Mouse (Mus musculus) hindbrain, embryonic 10.5 days (tissue): Measurements from ENCODE around the gene Tmem123. TPM values are rescaled to one million over a fixed set of nuclear protein-coding genes. Genes with fewer than 3 reads are reported as not detected.

Source experiments
- DNase-seq: peaks from one replicate; pipeline ENCODE4 v3.0.0-alpha.2; 2017; ENCODE audit warnings: low spot score
- H3K27ac ChIP-seq: fragments of 300-500 bp; sonication (generic); 2 replicates; pipeline ENCODE4 v1.5.1; 2016; ENCODE audit warnings: mild to moderate bottlenecking, moderate library complexity
- H3K27me3 ChIP-seq: fragments of 300-500 bp; sonication (generic); 2 replicates; pipeline ENCODE4 v1.6.1; 2016; ENCODE audit warnings: mild to moderate bottlenecking; ENCODE audit not compliant: poor library complexity, insufficient read depth, severe bottlenecking
- H3K36me3 ChIP-seq: fragments of 300-500 bp; sonication (generic); 2 replicates; pipeline ENCODE4 v1.6.1; 2016; ENCODE audit warnings: mild to moderate bottlenecking, moderate library complexity
- H3K4me1 ChIP-seq: fragments of 300-500 bp; sonication (generic); replicated peaks from 2 replicates; pipeline ENCODE4 v1.6.1; 2016; ENCODE audit warnings: mild to moderate bottlenecking
- H3K4me3 ChIP-seq: fragments of 300-500 bp; sonication (generic); 2 replicates; pipeline ENCODE4 v1.5.1; 2016; ENCODE audit warnings: mild to moderate bottlenecking, moderate library complexity
- H3K9me3 ChIP-seq: fragments of 300-500 bp; sonication (generic); 2 replicates; pipeline ENCODE4 v1.6.1; 2016; ENCODE audit warnings: mild to moderate bottlenecking, moderate library complexity
- WGBS: fragments of 180-500 bp; shearing (Covaris S2); methylation state at CpG from one replicate; pipeline ENCODE4 v1.1.7; 2016; 5-methylcytosine and 5-hydroxymethylcytosine counted together
- polyA plus RNA-seq: library from polyadenylated mRNA; unstranded; fragments of >200 nt; fragmentation: Nextera tagmentation; extraction: Ambion mirVana; gene quantifications from 2 replicates; pipeline ENCODE4 v1.2.1, GENCODE M21; 2016

The Tmem123 gene
- polyA plus RNA-seq, 1 experiment from 2014 or later, result 110 TPM

GRCm38 (mm10) chr9:7777652-7778051 lies 13.8 kb downstream of the Tmem123 start:
- WGBS, result 85% methylated on average over 1 of the region's 1 CpGs
- Histone ChIP-seq H3K27ac (no peak overlapping the region), H3K27me3 (no peaks in the 10 kb centered on the region), H3K4me1 (0 out of 2 replicates have a peak, but pooled peaks cover 5% of the 10 kb centered on the region), H3K9me3 (no peaks in the 10 kb centered on the region), H3K4me3 (no peak overlapping the region), H3K36me3 (peaks cover 73% of the 10 kb centered on the region)
- DNase-seq, result no peak

GRCm38 (mm10) chr9:7778771-7779170 lies 14.9 kb downstream of the Tmem123 start:
- DNase-seq, result no peak
- H3K36me3 ChIP-seq, result peaks cover 73% of the 10 kb centered on the region
- peaks cover under 1% of the 10 kb centered on the region; the same call in 1 of the 2 replicates for H3K4me1 ChIP-seq
- no peak overlapping the region for H3K4me3 ChIP-seq
- no peaks in the 10 kb centered on the region for H3K27me3 ChIP-seq
- H3K27ac ChIP-seq, result no peak overlapping the region
- WGBS, result 82% methylated on average over 7 of the region's 7 CpGs
- H3K9me3 ChIP-seq, result no peaks in the 10 kb centered on the region

- WGBS, result 95% methylated on average over 4 of the region's 4 CpGs
- no peak overlapping the region for H3K4me3 ChIP-seq
- H3K27ac ChIP-seq, result no peak overlapping the region
- no peaks in the 10 kb centered on the region for H3K9me3 ChIP-seq
- H3K27me3 ChIP-seq, result no peaks in the 10 kb centered on the region
- H3K4me1 ChIP-seq, result peaks cover 10% of the 10 kb centered on the region
- H3K36me3 ChIP-seq, result peaks cover 67% of the 10 kb centered on the region
- no peak for DNase-seq
These were observed 15.9 kb downstream of the Tmem123 start for GRCm38 (mm10) chr9:7779786-7780185.

GRCm38 (mm10) chr9:7780250-7781150 lies 16.7 kb downstream of the Tmem123 start:
- H3K9me3 ChIP-seq, result no peaks in the 10 kb centered on the region
- H3K27ac ChIP-seq, result no peak overlapping the region
- no peak overlapping the region for H3K4me3 ChIP-seq
- peaks cover 12% of the 10 kb centered on the region for H3K4me1 ChIP-seq
- peaks cover 69% of the 10 kb centered on the region for H3K36me3 ChIP-seq
- 92% methylated on average over 8 of the region's 8 CpGs for WGBS
- H3K27me3 ChIP-seq, result no peaks in the 10 kb centered on the region
- no peak for DNase-seq

GRCm38 (mm10) chr9:7783823-7784614 lies 20.2 kb downstream of the Tmem123 start:
- DNase-seq, result no peak
- Histone ChIP-seq H3K27ac (peak overlapping the region; percentile 42; the same call in 1 of the 2 replicates), H3K9me3 (no peaks in the 10 kb centered on the region), H3K4me1 (peaks cover 19% of the 10 kb centered on the region), H3K4me3 (no peak overlapping the region), H3K27me3 (no peaks in the 10 kb centered on the region), H3K36me3 (peaks cover 63% of the 10 kb centered on the region)
- 82% methylated on average over 15 of the region's 15 CpGs for WGBS

GRCm38 (mm10) chr9:7784615-7785012 lies 20.8 kb downstream of the Tmem123 start:
- H3K27ac ChIP-seq, result peak overlapping the region; percentile 42; the same call in 1 of the 2 replicates
- peaks cover 19% of the 10 kb centered on the region for H3K4me1 ChIP-seq
- H3K36me3 ChIP-seq, result peaks cover 63% of the 10 kb centered on the region
- H3K4me3 ChIP-seq, result no peak overlapping the region
- no peaks in the 10 kb centered on the region for H3K27me3 ChIP-seq
- 38% methylated on average over 1 of the region's 1 CpGs for WGBS
- no peaks in the 10 kb centered on the region for H3K9me3 ChIP-seq
- peak; percentile 37 for DNase-seq

- WGBS, result 88% methylated on average over 3 of the region's 3 CpGs
- Histone ChIP-seq H3K4me3 (no peak overlapping the region), H3K4me1 (peaks cover 19% of the 10 kb centered on the region), H3K27ac (no peak overlapping the region), H3K36me3 (peaks cover 64% of the 10 kb centered on the region), H3K27me3 (no peaks in the 10 kb centered on the region), H3K9me3 (no peaks in the 10 kb centered on the region)
- no peak for DNase-seq
These were observed 21.6 kb downstream of the Tmem123 start for GRCm38 (mm10) chr9:7785396-7785795.

- Histone ChIP-seq H3K4me3 (no peak overlapping the region), H3K4me1 (peaks cover 19% of the 10 kb centered on the region), H3K36me3 (peaks cover 66% of the 10 kb centered on the region), H3K27ac (no peak overlapping the region), H3K9me3 (no peaks in the 10 kb centered on the region), H3K27me3 (no peaks in the 10 kb centered on the region)
- WGBS, result 89% methylated on average over 7 of the region's 7 CpGs
- no peak for DNase-seq
These were observed 22.2 kb downstream of the Tmem123 start for GRCm38 (mm10) chr9:7786086-7786485.

- Histone ChIP-seq H3K27me3 (no peaks in the 10 kb centered on the region), H3K9me3 (no peaks in the 10 kb centered on the region), H3K4me3 (no peak overlapping the region), H3K27ac (no peak overlapping the region), H3K4me1 (peaks cover 19% of the 10 kb centered on the region), H3K36me3 (peaks cover 66% of the 10 kb centered on the region)
- 88% methylated on average over 6 of the region's 6 CpGs for WGBS
- DNase-seq, result no peak
These were observed 24.6 kb downstream of the Tmem123 start for GRCm38 (mm10) chr9:7788411-7788810.

GRCm38 (mm10) chr9:7789764-7790575 lies 26.1 kb downstream of the Tmem123 start:
- H3K36me3 ChIP-seq, result peaks cover 73% of the 10 kb centered on the region
- 93% methylated on average over 8 of the region's 8 CpGs for WGBS
- H3K27ac ChIP-seq, result no peak overlapping the region
- no peak overlapping the region for H3K4me3 ChIP-seq
- no peak for DNase-seq
- no peaks in the 10 kb centered on the region for H3K9me3 ChIP-seq
- H3K27me3 ChIP-seq, result no peaks in the 10 kb centered on the region
- H3K4me1 ChIP-seq, result peaks cover 9% of the 10 kb centered on the region; the same call in 1 of the 2 replicates

GRCm38 (mm10) chr9:7790580-7791084 lies 26.8 kb downstream of the Tmem123 start:
- no peaks in the 10 kb centered on the region for H3K27me3 ChIP-seq
- no peaks in the 10 kb centered on the region for H3K9me3 ChIP-seq
- H3K4me1 ChIP-seq, result peaks cover 6% of the 10 kb centered on the region; the same call in 1 of the 2 replicates
- no peak overlapping the region for H3K27ac ChIP-seq
- 93% methylated on average over 11 of the region's 11 CpGs for WGBS
- no peak overlapping the region for H3K4me3 ChIP-seq
- no peak for DNase-seq
- H3K36me3 ChIP-seq, result peaks cover 72% of the 10 kb centered on the region

GRCm38 (mm10) chr9:7793561-7793960 lies 29.7 kb downstream of the Tmem123 start:
- WGBS, result 90% methylated on average over 2 of the region's 2 CpGs
- Histone ChIP-seq H3K9me3 (no peaks in the 10 kb centered on the region), H3K27me3 (no peaks in the 10 kb centered on the region), H3K36me3 (peaks cover 65% of the 10 kb centered on the region), H3K4me1 (no peaks in the 10 kb centered on the region), H3K27ac (no peak overlapping the region), H3K4me3 (no peak overlapping the region)
- no peak for DNase-seq
